Mouse (Mus musculus) induced T-regulatory cell, adult 2 months (primary cell): ENCODE measurements around the gene Plpp1.

Experiments used
- DNase-seq: peaks from one replicate; pipeline ENCODE4 v3.0.0-alpha.2; 2012; ENCODE audit warnings: low read depth

Gene Plpp1

DNA sequence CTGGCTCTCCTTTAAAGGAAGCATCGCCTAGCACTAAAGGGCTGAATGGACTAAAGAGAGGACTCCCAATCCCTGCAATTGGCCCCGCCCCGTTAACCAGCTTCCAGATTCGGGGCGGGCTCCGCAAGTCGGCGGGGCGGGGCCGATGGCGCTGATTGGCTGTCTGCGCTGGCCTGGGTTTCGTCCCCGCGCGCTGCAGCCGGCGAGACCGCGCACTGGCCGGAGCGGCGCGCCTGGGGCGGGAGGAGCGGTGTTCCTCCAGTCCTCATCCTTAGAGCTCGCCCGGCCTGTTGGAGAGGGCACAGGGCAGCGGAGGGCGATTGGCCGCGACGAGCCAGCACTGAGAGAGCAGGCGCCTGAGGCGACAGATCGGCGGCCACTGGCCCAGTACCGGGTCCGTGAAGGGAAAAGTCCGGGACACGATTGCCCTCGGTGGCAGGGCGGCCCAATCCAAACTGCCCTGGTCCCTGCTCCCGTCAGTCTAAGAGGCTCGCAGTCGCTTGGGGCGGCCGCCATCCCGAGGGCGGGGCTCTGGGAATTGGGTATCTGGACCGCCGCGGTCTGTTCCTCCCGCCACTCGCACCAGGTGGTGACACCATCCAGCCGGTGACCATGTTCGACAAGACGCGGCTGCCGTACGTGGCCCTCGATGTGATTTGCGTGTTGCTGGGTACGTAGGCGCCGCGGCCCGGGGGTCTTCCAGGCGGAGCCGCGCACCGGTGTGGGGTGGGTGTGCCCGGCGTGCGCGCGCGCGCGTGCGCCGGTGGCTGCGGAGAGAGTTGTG lies at the start of gene Plpp1:
Gene Plpp1 (plus strand): TSS at position 196 of the 784 bp plus-strand sequence.
- DNase-seq, result peak; percentile 85

DNA sequence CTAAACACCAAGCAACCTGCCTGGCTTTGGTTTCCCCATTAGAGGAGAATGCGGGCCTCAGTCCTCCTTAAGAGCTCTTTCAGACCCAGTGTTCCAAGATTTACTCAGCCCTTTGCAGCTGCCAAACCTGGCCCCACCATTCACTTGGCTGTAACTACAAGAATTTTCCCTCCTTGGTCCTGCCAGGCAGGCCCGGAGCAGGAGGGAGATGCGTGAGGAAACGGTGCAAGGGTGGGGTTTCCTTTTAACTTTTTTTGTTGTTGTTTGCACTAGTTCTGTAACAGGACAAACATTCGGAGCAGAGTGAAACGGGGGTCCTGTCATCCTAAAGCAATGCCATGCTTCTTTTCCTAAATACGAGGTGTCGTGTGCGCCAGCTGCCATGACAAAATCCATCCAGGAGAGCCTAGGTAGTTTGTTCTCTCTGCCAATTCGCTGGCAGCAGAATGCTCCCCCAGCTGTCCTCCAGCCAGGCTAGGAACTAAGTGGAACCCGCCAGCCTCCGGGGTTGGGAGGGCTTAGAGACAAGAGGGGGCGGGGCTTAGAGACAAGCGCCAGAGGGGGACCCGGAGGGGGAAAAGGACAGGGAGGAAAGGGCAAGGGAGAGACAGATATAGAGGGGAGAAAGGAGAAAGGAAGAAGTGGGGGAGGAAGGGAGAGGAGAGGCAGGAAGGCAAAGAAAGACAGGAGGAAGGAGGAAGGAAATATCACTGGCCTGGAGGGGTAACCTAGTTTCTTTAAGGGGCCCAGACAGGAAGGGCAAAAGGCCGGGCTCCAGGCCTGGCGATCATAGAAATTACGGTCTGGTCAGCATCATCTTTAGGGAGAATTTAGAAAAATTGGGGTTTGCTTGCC lies 48.9 kb upstream of the Plpp1 start:
- peak; percentile 7 for DNase-seq

DNA sequence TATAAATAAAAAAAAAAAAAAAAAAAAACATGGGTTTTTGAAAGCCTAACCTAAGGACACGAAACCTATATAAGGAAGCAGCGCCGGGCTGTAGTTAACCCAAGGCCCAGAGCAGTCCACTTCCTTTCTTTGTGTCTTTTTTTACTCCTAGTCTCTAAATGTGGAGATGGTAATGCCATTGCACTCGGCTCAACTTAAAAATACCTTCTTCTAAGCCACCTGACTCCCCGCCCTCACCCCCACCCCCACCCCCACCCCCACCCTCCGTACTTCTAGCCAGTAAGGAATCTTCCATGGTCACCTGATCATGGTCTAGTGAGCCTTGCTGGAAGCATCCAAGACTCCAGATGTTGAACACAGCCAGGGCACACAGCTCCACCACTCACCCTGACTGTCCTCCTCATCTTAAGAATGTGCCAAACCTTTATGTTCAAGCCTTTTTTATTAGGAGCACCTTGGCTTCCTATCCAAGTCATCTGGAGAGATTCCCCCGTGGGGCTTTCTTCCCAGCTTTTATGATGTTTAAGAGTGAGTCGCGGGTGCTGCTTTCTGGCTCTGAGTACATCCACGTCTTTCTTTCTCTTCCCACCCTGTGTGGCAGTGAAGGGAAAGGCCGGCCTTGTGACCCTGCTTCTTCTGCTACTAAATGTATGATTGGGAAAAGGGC lies 48.1 kb upstream of the Plpp1 start:
- no peak for DNase-seq

DNA sequence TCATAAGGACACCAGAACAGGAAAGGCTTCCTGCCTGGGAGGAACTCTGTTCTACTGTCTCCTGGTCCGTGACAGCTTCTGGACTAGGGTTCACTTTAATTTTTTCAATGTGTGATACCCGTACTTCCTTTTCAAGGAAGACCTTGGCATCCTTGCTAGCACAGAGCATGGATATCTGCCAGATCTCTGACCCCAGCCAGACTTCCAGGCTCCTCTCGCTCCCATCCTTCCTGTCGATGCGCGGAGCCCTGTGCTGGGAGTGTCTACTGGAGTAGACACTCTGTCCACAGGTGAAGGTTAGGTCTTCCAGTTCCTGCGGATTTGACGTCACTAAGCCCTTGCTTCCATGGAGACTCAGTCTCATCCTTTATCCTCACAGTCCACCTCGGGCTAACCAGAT lies 47.1 kb upstream of the Plpp1 start:
- no peak for DNase-seq

DNA sequence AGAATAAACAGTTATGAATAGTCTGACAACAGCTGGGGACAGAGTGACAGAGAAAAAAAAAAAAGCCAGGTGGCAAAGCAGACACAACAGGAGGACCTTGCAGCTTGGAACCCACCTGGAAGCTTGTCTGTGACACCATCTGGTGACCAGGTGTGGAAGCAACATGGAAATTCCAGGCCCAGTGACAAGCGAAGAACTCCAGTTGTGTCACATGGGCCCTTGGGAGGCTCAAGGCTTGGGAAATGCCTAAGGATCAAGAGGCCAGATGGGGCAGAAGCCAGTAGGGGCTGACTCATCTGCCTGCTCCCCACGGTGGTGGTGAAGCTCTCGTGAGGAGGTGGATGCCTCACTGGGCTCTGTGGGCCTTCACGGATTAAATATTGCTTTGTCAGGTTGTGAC lies 45.7 kb upstream of the Plpp1 start:
- no peak for DNase-seq

DNA sequence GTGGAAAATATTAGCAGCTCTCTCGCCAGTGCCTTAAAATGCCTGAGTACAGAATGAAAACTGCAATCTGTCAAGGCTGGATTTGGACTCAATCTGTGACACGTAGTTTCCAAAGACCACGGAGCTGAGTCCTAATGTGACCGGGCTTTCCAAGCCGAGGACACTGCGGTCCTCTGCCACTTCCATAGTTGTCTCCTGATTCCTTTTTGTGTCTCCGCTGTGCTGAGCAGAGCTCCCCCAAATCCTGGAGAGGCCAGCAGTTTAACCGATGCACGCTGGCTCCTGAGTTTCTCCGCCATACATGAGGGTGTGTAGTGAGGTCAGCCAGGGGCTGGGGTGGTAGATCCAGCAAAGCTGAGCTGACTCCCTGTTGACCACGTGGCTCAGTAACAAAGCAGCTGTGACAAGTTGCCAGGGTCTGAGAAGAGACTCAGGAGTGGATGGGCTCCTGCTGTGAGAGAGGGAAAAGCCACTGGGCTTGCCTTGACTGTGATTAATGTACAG lies 45.0 kb upstream of the Plpp1 start:
- no peak for DNase-seq

DNA sequence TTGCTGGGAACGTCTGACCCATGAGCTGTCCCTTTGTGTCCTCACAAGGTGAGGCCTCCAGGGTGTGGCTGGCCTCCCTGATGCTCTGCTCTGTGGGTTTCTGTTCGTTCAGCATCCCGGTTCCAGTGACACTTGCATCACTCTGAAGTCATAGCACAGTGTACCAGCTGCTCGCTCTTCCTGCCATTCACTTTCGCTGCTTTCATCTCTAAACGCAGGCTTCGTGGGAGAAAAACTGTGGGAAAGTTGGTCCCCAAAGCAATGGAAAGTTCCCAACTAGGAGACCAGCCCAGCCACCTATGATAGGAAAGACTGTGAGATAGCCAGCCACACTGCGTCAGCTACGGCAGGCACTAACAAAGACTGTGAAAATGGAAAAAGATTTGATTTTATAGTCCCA lies 43.2 kb upstream of the Plpp1 start:
- no peak for DNase-seq

DNA sequence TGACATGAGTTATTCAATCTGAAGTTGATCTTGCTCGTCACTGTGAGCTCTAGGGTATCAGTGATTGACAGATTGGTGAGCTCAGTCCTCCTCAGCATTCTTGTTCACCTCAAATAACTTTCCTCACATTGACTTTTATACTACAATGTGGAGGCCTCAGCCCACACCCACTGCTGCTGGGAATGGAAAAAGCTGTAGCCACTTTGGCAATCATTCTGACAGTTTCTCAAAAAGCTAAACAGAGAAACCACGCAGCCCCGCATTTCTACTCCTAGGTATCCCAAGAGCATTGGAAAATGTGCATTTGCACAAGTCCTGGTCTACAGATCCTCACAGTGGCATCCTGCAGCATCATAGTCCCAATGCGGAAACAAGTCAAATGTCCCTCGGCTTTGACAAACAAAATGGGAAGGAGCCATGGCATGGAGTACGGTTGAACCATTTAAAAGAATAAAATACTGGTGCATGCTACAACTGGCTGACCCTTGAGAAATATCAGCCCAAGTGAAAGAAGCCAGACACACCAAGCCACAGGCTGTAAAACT lies 42.0 kb upstream of the Plpp1 start:
- DNase-seq, result no peak

DNA sequence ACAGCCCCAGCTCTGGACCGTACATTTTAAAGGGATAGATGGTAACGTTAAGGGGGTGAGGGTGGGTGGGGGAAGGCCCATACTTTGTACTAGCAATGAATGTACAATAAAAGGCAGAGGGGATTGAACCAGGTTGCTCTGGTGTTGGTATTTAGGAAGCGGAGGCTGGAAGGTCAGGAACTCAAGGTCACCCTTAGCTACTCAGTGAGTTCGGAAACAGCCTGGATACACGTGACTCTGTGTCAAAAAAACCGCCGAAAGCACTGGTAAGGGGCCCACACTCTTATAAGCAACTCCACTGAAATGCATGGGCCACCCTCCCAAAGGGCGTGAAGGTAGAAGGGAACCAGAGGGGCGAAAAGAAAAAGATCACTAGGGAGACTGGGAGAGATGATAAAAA lies 41.2 kb upstream of the Plpp1 start:
- DNase-seq, result no peak

DNA sequence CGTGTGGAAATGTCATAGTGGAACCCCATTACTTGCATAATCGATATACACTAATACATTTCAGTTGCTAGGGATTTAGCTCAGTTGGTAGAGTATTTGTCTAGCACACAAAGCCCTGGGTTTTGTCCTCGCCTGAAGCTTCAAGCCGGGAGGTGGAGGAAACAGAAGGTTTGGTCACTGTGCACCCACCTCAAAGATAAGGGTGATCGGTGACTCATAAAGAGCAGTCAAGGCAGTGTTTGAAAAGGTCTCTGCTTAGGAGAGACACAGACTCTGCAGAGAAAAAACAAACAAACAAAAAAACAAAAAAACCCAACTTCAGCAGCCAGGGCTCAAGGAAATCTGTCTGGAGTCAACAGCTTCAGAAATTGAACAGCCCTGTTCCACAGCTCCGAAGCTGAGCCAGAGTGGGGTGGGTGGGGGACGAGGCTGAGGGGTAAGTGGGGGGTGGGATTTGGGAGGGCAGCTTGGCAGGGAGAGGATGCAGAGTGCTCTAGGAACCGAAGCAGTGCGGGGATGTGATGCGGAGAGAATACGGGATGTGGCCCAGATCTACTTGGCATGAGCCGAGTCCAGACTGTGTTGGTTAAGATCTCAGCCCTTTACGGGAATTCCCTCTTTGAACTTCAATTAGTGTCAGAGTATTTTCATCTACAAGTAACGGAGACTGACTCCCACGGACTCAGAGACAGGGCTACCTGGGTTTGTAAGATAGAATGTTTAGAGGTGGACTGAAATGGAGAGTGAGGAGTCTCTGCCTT lies 40.6 kb upstream of the Plpp1 start:
- no peak for DNase-seq

DNA sequence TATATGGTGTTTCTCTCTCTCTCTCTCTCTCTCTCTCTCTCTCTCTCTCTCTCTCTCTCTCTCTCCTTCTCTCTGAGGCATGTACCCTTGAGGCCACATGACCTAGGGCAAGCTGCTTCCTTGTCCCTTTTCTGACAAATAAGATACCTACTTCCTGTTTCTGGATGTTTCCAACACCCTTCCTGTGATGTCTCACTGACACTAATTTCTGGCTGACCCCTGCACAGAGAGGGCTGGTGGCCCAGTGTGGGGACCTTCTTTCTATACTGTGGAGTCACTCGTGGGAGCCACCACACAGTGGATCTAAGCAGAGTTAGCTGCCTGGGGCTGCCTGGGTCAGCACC lies 40.1 kb upstream of the Plpp1 start:
- peak; percentile 17 for DNase-seq

DNA sequence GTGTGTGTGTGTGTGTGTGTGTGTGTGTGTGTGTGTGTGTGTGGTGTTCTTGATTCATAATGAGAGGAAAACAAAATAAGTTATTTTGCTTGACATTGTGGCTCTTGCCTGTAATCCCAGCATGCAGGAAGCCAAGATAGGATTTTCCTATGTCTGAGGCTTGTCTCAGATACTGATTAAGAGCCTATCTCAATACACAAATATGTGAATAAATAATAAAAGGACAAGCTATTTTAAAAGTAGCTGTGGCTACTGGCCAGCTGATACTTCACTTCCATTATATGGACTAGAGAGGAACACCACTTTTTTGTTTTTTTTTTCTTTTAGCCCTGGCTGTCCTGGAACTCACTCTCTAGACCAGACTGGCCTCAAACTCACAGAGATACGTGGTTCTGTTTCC lies 38.8 kb upstream of the Plpp1 start:
- DNase-seq, result no peak

DNA sequence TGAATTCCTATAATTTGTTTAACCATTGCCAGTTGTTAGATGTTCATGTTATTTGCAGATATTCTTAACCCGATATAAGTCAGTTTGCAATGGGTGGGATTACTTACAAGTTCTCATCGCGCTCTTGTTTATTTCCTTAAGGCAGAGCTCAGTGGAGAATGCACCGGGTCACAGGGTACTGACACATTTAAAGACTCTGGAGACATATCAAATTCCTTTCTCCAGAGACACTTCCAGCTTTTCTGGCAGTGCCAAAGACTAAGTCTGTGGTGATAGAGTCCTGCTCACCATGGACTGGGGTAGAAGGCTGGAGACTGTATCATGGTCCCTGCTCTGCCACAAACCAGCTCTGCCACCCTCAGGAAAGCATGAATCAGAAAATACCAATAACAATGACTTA lies 38.0 kb upstream of the Plpp1 start:
- DNase-seq, result no peak

DNA sequence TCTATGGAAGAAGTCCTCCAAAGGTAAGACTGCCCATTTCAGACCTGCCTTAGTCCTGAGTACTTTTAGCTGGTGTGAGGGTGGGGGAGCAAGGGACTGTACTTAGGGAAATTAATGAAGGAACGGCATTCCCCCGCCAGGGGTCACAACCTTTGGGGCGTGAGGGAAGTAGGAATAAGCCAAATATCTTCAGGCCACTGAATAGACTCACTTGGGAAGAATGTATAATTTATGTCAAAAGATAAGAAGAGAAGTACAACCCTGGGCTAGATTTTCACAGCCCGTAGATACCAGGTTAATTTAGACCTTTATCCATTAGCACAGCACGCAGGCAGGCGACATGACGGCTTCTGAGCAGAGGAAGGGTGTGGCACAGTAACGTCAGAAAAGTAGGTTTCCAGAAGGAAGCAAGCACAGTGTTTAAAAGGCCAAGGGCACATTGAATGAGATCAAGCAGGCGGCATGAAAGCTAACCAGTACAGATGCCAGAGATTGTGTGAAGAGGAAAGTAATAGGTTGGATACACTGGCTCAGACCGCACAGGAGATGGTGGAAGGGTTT lies 37.0 kb upstream of the Plpp1 start:
- no peak for DNase-seq

DNA sequence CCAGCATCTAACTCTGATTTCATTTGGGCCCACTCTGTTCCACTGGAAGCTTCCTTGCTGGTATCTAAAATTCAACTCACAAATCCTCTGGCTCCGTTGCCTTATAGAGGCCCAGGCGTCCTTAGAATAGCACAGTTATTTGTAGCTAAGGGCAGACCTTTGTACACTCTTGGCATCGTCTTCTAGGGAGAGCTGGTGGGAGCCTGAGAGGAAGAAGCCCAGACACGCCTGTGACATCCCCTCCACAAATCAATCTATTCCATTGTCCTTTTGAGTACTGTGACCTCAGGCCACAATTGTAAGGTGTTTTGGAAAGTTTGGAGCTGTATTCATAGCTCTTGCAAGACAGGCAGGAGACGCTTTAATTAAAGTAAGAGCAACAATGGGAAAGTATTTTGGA lies 36.0 kb upstream of the Plpp1 start:
- DNase-seq, result no peak

DNA sequence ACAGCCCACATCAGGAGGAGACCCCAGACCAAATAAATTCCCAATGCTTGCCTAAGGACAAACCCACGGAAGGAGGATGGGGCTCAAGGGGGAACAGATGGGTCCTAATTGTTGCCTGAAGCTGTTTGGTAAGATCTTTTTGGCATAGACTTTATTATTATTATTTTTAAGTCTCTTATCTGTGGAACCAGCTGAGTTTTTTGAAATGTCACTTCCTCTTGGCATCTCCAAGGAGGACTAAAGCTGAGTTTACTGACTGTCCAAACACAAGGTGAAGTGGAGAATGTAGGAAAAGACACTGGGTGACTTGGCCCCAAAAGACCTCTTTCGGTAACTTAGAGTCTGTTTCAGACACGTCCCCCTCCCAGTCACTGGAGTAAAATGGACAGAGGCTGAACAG lies 34.9 kb upstream of the Plpp1 start:
- no peak for DNase-seq

DNA sequence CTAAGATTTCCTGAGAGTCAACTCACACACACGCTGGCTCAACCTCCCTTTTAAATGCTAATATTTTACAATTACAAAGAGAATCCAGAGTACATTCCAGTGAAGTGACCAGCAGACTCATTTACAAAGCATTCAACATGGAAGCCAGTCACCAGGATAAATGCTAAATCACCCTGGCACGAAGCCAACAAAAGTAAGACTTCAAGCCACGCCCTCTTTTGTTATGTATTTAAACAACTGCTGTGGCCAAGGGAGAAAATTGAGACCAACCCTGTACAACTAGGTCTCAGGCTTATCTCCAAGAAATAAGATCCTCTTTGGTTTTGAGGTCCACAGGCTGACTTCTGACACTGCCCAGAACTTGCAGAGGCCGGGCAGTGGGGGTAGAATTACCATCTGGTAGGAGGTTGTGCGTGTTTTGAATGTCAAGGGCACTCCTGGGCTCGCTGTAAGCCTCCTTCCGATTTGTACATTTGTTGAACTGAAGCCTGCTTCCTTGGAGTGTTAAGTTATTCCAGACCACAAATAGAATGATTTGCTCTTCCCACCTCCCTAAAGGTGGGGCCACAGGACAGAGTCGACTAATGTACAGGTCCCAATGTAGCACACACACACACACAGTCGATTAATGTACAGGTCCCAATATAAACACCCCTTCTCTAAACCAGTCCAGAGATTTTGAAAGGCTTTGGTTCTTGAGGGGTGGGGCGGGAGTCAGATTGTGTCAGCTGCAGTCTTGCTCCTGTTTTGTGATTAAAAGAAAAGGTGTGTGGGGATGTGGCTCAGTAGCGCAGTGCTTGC lies 29.9 kb upstream of the Plpp1 start:
- DNase-seq, result no peak

DNA sequence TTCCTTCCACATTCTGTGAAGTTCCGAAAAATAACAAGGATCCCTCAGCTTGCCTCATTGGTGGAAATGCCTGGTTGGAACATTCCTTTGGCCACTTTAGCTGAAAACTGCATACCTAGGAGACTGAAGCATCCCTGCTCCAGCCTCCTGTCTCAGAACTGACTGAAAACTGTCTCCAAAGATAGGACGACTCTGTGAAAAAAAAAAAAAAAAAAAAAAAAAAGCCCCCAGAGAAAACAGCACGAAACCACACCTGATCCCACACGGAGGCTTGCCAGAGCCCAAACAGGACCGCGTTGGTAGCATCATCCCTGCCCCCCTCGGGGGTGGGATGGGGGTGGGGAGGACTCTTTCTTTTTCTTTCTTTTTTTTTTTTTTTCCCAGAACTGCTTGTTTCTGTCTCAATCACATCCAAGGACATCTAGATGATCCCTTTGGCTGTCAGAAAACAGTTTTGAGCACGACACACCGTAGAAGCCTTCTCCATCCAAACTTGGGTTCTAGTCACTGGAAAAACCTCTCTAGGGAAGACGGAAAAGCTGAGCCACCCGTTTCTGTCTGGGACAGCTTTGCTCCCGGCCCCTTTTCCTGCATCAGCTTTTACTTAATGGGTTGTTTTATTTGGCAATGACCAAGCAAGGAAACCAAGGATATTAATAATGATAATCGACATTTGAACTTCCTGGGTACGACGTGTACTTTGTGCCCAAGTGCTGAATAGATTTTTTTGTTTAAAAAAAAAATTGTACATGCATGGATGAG lies 29.0 kb upstream of the Plpp1 start:
- DNase-seq, result no peak

DNA sequence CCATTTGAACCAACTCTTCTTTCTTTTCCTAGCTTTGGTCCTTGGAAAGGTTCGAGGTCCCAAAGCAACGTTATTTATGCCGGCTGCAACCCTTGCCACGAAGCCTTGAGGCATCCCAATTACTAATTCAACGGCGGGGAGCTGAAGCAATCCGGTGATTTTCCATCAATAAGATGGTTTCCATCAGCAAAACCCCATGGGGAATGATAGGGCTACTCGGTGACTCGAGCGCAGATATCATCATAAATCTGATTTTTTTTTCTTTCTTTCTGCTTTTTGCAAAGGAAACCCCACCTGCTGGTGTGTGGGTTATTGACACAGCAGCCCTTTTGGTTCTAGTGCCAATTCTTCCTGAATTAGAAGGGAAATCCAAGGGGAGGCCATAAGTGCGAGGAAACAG lies 28.3 kb upstream of the Plpp1 start:
- DNase-seq, result no peak

DNA sequence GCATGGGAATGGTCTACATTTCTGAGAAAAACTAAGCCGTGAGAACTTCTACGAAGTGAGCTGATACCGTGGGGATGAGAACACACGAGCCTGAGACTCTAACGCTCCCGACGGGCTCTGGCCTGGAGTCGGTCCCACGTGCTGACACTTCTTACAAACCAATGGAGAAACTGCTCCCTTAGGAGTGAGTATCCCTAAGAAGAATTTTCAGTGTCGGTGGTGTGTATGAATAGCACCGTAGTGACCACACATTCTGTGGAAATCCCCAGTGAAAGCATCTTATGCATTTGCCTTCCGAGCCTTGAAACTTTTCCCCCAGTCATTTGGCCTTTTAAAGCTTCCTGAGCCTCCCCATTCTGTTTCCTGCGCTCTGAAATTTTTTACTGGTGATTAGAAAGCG lies 27.7 kb upstream of the Plpp1 start:
- DNase-seq, result no peak
